Mouse (Mus musculus): ENCODE results near the gene Gm29735.

- TF ChIP-seq POLR2A (IDR thresholded peaks at IDR 0.05; ENCODE audit: borderline replicate concordance, insufficient read depth, low read length) (no peak), CTCF (IDR thresholded peaks at IDR 0.05; ENCODE audit: borderline replicate concordance, insufficient read depth, low read depth, low read length) (no peak)
Measured at GRCm38 (mm10) chr7:142205488-142205887, 48.6 kb upstream of the Gm29735 start.

Data from cerebellum, adult 2 months (tissue).